Mouse (Mus musculus) frontal cortex, postnatal 10 days (tissue): ENCODE measurements around the gene Dbndd2.

Source experiments
- DNase-seq, 2 experiments: peaks; one replicate each; pipeline ENCODE4 v3.0.0; 2022; ENCODE audit warnings: low spot score in 2 of 2, mixed read lengths in 1 of 2

Gene Dbndd2

DNA sequence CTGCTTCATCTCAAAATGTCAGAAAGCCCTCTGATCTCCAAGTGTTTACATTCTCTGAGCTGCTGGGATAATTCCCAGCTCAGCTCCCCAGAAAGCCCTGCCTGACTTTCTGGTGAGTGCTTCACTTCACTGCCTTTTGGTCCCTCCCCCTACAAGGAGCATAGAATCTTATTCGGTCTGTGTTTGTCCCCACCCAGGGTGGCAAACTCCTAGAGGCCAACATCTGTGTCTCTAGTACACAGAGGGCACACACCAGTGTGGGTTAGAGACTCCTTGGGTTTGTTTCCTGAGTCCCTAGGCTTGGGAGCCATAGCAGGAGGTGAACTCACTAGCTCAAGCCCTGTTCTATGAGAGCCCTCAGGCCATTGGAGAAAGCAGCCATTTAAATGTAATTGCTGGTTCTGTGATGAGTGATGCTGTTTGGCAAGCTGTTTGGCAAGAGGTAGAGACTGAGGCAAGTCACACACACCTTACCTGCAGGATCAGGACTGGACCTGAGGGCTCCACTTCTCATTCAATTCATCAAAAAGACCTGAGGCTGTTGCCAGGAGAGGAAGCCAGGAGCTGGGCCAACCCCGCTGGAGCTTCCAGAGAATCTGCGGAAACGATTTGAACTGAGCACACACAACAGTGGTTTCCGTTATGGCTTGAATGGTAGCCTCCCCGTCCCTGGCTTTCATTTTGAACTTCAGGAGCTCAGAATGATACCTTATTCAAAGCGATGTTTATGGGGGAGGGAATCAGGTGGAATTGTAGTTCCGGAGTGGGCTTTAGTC is 54.9 kb downstream of the Dbndd2 start:
- DNase-seq: no peak

- peak; percentile 16 to 49 for DNase-seq
Measured at GRCm38 (mm10) chr2:164542132-164542531, 56.2 kb downstream of the Dbndd2 start.

DNA sequence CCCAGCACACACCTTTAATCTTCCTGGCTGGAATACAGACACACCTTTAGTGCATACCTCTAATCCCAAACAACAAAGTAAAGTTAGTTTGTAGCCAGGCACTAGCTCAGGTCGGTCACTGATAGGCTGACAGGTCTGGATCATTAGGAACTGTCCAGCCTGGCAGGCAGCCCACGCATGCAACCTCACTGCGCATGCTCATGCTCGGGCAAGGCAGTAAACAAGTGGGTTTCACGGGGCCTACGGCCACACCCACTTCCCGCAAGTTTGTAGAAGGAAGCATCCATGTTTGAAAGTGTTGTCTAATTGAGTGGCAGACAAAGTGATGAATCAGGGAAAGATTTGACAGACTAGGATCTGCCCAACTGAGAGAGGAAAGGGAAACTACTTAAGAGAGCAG is 56.7 kb downstream of the Dbndd2 start:
- DNase-seq: no peak
